Mouse (Mus musculus) E14TG2a.4 (cell line): ENCODE results near the gene Zfp62.

ENCODE experiments used
- H3K27me3 ChIP-seq: 2 replicates; pipeline ENCODE4 v1.6.1; 2014; ENCODE audit warnings: low read length, control low read depth; ENCODE audit not compliant: insufficient read depth
- H3K36me3 ChIP-seq: 2 replicates; pipeline ENCODE4 v1.6.1; 2014; ENCODE audit warnings: low read length, control low read depth; ENCODE audit not compliant: insufficient read depth
- H3K4me1 ChIP-seq: replicated peaks from 2 replicates; pipeline ENCODE4 v1.6.1; 2014; ENCODE audit warnings: low read depth, low read length, control low read depth
- H3K4me3 ChIP-seq: replicated peaks from 2 replicates; pipeline ENCODE4 v1.5.1; 2014; ENCODE audit warnings: mild to moderate bottlenecking, low read length
- H3K9me3 ChIP-seq: 2 replicates; pipeline ENCODE4 v1.6.1; 2014; ENCODE audit warnings: low read length, control low read depth
- CTCF ChIP-seq: conservative IDR thresholded peaks from 2 replicates; pipeline ENCODE4 v1.5.1; 2014; ENCODE audit warnings: low read length
- NANOG ChIP-seq: IDR thresholded peaks from 2 replicates; pipeline ENCODE4 v1.6.1; 2014; ENCODE audit warnings: borderline replicate concordance, low read length, mixed read lengths
- POU5F1 ChIP-seq: IDR thresholded peaks from 2 replicates; pipeline ENCODE4 v1.6.1; 2014; ENCODE audit warnings: low read length, borderline replicate concordance

Zfp62 gene

GRCm38 (mm10) chr11:49243727-49244594 is 40.9 kb downstream of the Zfp62 start, which contains the start of gene Mgat1:
TSS of gene Mgat1 (plus strand) at chr11:49244191.
- Histone ChIP-seq H3K27me3 (no peaks in the 10 kb centered on the region), H3K4me3 (peak within 1 kb of the TSS; percentile 84), H3K36me3 (no peaks in the 10 kb centered on the region), H3K4me1 (peaks cover 56% of the 10 kb centered on the region), H3K9me3 (no peaks in the 10 kb centered on the region)
- TF ChIP-seq NANOG: no peak
- TF ChIP-seq CTCF: no peak
- no peak for TF ChIP-seq POU5F1

GRCm38 (mm10) chr11:49244595-49244930 is 41.5 kb downstream of the Zfp62 start:
- H3K36me3 ChIP-seq: no peaks in the 10 kb centered on the region
- H3K4me3 ChIP-seq: peak overlapping the region; percentile 84
- H3K9me3 ChIP-seq: no peaks in the 10 kb centered on the region
- H3K27me3 ChIP-seq: no peaks in the 10 kb centered on the region
- peaks cover 62% of the 10 kb centered on the region for H3K4me1 ChIP-seq
- TF ChIP-seq CTCF (no peak), NANOG (no peak), POU5F1 (no peak)

GRCm38 (mm10) chr11:49245176-49245575 is 42.1 kb downstream of the Zfp62 start:
- Histone ChIP-seq H3K9me3 (no peaks in the 10 kb centered on the region), H3K27me3 (no peaks in the 10 kb centered on the region), H3K4me1 (peaks cover 68% of the 10 kb centered on the region), H3K4me3 (peak overlapping the region; percentile 84), H3K36me3 (no peaks in the 10 kb centered on the region)
- TF ChIP-seq CTCF (no peak), POU5F1 (no peak), NANOG (no peak)

- H3K4me1 ChIP-seq: peaks cover 70% of the 10 kb centered on the region
- H3K27me3 ChIP-seq: 0 out of 2 replicates have a peak, but pooled peaks cover 3% of the 10 kb centered on the region
- no peak for TF ChIP-seq CTCF
- TF ChIP-seq POU5F1: no peak
- no peak for TF ChIP-seq NANOG
- H3K9me3 ChIP-seq: no peaks in the 10 kb centered on the region
- no peaks in the 10 kb centered on the region for H3K36me3 ChIP-seq
- peak overlapping the region; percentile 84 for H3K4me3 ChIP-seq
Observed at GRCm38 (mm10) chr11:49245634-49246415, 42.7 kb downstream of the Zfp62 start.

- H3K36me3 ChIP-seq: no peaks in the 10 kb centered on the region
- no peak overlapping the region for H3K4me3 ChIP-seq
- H3K27me3 ChIP-seq: peaks cover 8% of the 10 kb centered on the region; the same call in 1 of the 2 replicates
- H3K9me3 ChIP-seq: no peaks in the 10 kb centered on the region
- TF ChIP-seq NANOG: no peak
- TF ChIP-seq CTCF: no peak
- no peak for TF ChIP-seq POU5F1
- peaks cover 77% of the 10 kb centered on the region for H3K4me1 ChIP-seq
Observed at GRCm38 (mm10) chr11:49246523-49246922, 43.4 kb downstream of the Zfp62 start.

- TF ChIP-seq CTCF: no peak
- no peak for TF ChIP-seq POU5F1
- no peak for TF ChIP-seq NANOG
- Histone ChIP-seq H3K4me3 (no peak overlapping the region), H3K4me1 (peaks cover 78% of the 10 kb centered on the region), H3K36me3 (0 out of 2 replicates have a peak, but pooled peaks cover 3% of the 10 kb centered on the region), H3K9me3 (no peaks in the 10 kb centered on the region), H3K27me3 (peaks cover 9% of the 10 kb centered on the region; the same call in 1 of the 2 replicates)
Observed at GRCm38 (mm10) chr11:49247255-49247654, 44.2 kb downstream of the Zfp62 start.

GRCm38 (mm10) chr11:49248226-49248973 is 45.3 kb downstream of the Zfp62 start:
- no peak for TF ChIP-seq POU5F1
- no peak for TF ChIP-seq NANOG
- no peak for TF ChIP-seq CTCF
- H3K27me3 ChIP-seq: peaks cover 9% of the 10 kb centered on the region; the same call in 1 of the 2 replicates
- 0 out of 2 replicates have a peak, but pooled peaks cover 3% of the 10 kb centered on the region for H3K36me3 ChIP-seq
- H3K4me3 ChIP-seq: no peak overlapping the region
- H3K9me3 ChIP-seq: no peaks in the 10 kb centered on the region
- peaks cover 68% of the 10 kb centered on the region for H3K4me1 ChIP-seq
